Mouse (Mus musculus): ENCODE measurements at regions not wholly inside any gene's neighbourhood (a gene's known extent, or its start where the extent isn't known, plus 50 kb on each side); places are given as distances from the start of the nearest gene placed in this dataset.
A peak's percentile ranks its signal among the peaks of the same experiment; 100 is the strongest.

DNA sequence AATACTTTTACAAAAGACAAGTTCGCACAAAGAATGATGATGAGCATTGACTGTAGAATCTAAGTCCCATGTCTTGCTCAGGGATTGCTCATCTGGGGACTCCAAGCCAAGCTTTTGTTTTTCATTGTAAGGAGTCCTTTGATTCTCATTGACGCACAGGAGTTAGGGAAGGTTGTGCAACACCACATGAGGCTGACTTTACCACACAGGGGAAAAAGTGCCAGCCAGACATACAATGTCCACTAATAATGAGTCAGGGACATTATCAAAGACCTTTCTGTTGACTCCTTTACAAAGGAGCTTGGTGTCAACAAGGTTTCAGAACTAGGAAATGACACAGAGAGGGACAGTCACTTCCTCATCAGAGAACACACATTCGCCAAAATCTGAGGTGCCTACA, 200.1 kb downstream of the Gm11361 start:
- DNase-seq (ENCODE audit: low spot score in 2 of 2): no peak

GRCm38 (mm10) chr13:28455878-28456277, 198.6 kb downstream of the Gm11361 start:
- DNase-seq (ENCODE audit: low spot score in 2 of 2): no peak

- DNase-seq (ENCODE audit: low spot score in 2 of 2): no peak
Measured at GRCm38 (mm10) chr13:28455016-28455415, 197.7 kb downstream of the Gm11361 start.

DNA sequence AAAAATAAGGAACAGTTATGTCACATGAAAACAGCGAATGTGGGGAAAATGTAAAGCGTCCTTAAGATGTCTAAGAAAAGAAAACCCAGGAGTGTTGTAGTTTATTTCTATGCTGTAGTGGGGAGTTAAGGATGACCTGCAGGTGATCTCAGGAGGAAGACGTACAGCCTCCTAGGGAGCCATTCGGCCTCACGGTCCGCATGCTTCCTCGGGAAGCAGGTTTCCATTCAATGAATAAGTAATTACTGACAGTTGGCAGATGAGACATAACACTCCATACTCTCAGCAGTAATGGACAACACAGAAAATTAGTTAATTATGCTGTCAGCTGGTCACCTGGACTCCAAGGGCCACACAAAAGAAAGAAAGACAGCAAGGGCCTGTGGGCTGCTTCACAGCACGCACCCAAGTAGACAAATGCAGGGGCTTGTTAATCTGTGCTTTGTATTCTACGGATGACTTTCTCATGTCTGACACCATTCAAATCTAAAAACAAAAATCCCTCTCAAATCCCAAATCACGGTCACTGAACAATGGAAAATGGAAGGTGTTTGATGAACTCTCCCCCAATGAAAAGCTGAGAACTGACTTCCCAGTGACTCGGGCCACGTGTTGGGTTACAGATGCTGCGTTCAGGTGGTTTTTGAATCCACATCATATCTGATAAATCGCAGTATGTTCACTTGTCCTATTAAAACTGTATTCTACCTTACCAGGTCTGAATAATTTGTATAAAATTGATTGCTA, 193.5 kb downstream of the Gm11361 start:
- no peak for DNase-seq (ENCODE audit: low spot score in 2 of 2)

- DNase-seq (ENCODE audit: low spot score in 2 of 2): no peak
Measured at GRCm38 (mm10) chr13:28449026-28449425, 191.7 kb downstream of the Gm11361 start.

- DNase-seq (ENCODE audit: low spot score in 2 of 2): no peak
Measured at GRCm38 (mm10) chr13:28442250-28442649, 184.9 kb downstream of the Gm11361 start.

GRCm38 (mm10) chr13:28433445-28433844, 176.1 kb downstream of the Gm11361 start:
- DNase-seq (ENCODE audit: low spot score in 2 of 2): no peak

DNA sequence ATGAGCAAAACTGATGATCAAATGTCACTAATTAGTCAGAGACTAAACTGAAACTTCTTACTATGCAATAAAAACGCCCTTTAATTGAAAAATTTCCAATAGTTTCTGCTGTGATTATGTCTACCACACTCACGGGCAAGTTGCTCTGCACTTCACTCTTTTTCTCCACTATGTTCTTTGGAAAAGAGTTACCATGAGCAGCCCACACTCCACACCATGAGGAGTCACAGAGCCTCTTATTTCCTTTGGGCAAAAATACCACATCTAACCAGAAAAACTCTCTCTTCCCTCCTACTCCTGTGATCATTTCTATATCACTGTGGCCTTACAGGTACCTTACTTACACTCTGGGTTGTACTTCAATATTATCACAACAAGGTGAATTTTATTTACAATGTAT, 174.7 kb downstream of the Gm11361 start:
- DNase-seq (ENCODE audit: low spot score in 2 of 2): no peak

DNA sequence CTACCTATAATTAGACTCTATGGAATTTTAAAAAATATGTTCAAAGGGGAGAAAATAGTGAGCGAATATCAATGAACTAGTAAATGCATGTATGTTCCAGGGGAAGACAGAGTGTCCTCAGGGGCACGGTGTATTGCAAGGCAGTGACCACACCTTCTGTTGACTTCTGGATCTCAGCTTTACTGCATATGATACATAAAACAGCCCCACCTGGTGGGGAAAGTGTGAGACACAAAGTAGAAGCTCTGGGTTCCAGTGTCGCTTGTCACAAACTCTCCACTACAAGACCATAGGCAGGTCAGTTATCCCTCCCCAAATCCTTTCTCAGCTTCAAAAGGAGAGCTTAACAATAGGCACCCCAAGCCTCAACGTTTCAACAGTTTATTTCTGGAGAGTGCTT, 168.8 kb downstream of the Gm11361 start:
- peak in 1 of 2 experiments; percentile 11 for DNase-seq (ENCODE audit: low spot score in 2 of 2)

DNA sequence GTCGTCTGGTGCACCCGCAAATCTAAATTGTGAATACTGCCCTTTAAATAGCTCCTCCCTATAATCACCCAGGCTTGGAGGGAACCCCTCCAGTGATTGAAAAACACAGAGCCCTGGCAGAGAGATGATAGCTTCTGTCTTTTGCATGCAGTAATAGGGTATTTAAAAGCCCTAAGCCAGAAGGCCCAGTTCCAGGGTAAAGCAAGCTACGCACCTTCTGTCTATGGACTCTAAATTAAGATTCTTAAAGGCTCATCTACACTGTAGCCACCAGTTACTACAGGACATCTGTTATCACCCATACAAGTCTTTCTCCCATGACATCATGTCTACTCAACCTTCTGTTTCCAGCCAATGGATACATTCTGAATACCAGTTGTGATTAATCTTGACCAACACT, 167.8 kb downstream of the Gm11361 start:
- no peak for DNase-seq (ENCODE audit: low spot score in 2 of 2)

DNA sequence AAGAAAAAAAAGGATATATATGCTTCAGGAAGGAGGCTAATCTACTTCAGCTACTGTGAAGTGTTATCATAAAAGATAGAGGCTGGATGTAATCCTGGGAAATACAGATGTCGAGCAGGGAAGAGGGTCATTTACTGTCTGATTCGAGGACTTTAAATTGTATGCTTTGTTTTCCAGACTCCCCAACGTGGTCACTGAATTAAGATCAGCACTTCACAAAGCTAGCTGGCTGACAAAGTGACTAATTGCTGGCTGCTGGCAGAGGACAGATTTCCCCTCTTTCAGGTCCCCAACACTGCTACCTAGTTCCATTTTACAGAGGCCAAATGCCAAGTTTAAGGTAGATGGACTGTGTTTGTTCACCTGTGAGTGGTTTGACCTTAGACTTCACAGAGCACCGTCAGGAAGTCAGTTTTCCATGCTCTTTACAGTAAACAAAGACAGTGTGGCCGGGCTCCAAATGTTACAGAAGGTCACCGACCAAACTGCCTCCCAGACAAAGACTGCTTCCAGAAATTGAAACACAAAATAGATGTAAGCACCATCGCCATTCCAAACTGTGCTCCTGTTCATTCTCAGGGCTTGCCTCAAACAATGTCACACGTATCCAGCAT, 167.2 kb downstream of the Gm11361 start:
- no peak for DNase-seq (ENCODE audit: low spot score in 2 of 2)

DNA sequence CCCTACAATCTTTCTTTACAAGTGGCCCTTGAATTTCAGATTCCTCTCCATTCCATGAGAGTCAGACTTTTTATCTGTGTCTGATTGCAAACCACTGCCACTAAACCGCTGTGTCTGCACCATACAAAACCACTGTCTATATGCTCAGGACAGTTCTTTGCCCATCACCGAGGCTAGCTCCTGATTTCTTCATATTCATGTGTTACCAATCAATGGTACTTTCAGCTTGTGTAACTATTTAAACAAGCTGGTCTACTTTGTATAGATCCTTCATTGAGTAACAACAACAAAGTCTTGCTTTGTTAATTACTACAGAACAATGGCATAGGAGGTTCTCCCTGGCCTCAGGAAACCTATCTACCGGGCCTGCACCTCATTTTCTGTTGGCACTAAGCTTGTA, 164.0 kb downstream of the Gm11361 start:
- no peak for DNase-seq (ENCODE audit: low spot score in 2 of 2)

GRCm38 (mm10) chr13:28420636-28421035, 163.3 kb downstream of the Gm11361 start:
- DNase-seq (ENCODE audit: low spot score in 2 of 2): no peak

GRCm38 (mm10) chr13:28419950-28420381, 162.6 kb downstream of the Gm11361 start:
- peak; percentile 77 to 90 for DNase-seq (ENCODE audit: low spot score in 2 of 2)

DNA sequence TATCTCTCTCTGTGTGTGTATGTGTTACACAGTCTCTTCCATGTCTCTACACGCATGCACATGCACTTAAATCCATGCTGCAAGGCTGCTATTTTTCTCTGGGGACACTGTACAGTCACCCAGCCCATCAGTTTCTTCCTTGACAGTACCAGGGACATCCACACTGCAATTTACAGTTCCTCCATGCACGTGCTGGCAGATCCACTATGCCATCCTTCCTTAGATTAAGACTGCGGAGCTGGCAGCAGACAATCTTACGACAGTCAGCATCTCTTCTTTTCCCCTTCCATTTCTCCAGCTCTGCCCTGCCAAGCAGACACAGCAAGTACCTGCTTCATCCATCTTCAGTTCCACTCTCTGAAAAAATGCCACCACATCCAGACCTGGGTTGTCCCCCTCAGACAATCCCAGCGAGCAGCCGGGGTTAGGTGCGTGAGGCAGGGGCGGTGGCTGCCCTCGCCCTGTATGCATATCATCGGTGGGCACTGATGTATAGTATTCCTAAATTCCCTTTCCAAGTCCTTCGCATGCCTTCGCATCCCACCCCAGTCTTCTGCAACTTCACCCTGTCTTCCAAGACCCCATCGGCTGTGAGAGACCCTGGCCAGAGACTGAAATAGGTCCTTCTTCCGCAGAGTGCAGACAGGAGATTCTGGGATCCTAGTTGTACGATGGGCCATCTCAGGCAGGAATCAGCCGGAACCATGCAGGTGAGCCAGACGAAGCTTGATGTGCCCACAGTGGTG, 161.8 kb downstream of the Gm11361 start:
- peak; percentile 15 to 30 for DNase-seq (ENCODE audit: low spot score in 2 of 2)

- peak; percentile 27 to 50 for DNase-seq (ENCODE audit: low spot score in 2 of 2)
Measured at GRCm38 (mm10) chr13:28417929-28418881, 160.9 kb downstream of the Gm11361 start.

DNA sequence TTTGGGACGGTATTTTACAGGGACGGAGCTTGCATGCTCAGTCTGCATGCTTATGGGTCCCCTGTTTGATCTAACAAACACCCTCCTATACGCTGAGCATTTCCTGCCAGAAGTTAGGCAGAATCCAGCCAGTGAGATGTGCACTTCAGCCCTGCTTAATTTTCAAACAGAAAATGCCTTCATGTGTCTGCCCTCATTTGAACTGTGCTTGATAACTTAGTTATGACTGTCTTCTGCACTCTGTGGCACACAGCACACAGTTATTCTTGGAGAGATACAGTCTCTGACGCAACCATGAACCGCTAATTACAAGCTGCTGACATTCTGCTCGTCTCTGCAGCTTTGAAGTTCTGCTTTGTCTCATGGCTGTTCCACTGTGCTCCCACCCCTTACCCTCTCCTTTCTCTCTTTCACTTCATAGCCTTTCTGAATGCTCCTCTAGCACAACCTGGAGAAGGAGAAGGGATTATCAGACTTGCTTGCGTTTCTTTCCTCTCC, 160.2 kb downstream of the Gm11361 start:
- peak; percentile 48 to 65 for DNase-seq (ENCODE audit: low spot score in 2 of 2)

- peak in 1 of 2 experiments; percentile 31 for DNase-seq (ENCODE audit: low spot score in 2 of 2)
Measured at GRCm38 (mm10) chr13:28416887-28417286, 159.6 kb downstream of the Gm11361 start.

DNA sequence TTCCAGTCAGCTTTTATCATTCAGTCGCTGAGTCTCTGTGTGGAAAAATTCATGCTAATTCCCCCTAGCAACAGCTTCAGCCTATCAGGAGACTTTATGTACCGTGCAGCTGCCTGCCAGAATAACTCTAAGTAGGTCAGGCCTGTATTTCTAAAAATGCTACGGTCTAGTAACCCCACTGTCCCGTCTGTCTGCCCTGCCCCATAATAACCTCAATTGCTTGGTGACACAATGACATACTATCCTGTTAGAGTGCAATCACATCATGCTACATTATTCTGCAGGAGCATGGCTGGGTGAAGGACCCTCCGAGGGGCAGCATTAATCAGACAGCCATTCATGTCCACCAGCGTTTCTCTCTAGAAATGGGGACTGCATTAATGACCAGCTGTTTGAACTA, 158.9 kb downstream of the Gm11361 start:
- peak; percentile 68 for DNase-seq (ENCODE audit: low spot score in 2 of 2)

DNA sequence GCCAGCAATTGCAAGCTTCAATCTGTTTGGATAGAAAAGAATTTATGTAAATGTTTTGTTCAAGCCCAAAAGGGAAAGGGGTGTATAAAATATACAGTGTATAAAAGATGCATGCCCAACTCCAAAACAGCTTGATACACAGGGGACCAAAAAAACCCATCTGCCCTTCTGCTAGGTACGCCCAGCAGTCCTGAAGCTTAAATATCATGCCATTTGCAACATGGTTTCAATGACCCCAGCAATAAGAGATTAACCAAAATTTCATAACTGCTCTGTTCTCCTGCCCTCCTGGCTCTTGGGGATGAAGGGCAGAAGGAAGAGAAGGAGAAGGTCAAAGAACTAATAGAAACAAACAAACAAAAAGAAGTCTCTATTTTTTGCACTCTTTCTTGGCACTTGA, 158.4 kb downstream of the Gm11361 start:
- no peak for DNase-seq (ENCODE audit: low spot score in 2 of 2)

- no peak for DNase-seq (ENCODE audit: low spot score in 2 of 2)
Measured at GRCm38 (mm10) chr13:28410324-28410723, 153.0 kb downstream of the Gm11361 start.

- no peak for DNase-seq (ENCODE audit: low spot score in 2 of 2)
Measured at GRCm38 (mm10) chr13:28409609-28409902, 152.2 kb downstream of the Gm11361 start.
